9 mouse cellular contexts compared by ENCODE assay signal in genomic region chr1:171478968-171479367, GRCm38 (mm10). TPM values are rescaled to one million over a fixed set of nuclear protein-coding genes. Genes with fewer than 3 reads are reported as not detected.
A peak's percentile ranks its signal among the peaks of the same experiment; 100 is the strongest.
DNase-seq lines count a peak whose midpoint lies in the region; ATAC-seq and TF ChIP-seq lines count a peak whose summit lies in the region.
"Had no signal": no experiment of that assay in that cellular context is flagged by ENCODE, and none has a peak within 500 bp of the region (broad histone marks: within the 10 kb centered on the region; RNA-seq: fewer than 3 reads in every experiment).

No protein-coding gene starts in this region.

- H3K9ac ChIP-seq in hindbrain, embryonic 14.5 days = no peak overlapping the region

- TF ChIP-seq CTCF in G1E (IDR thresholded peaks at IDR 0.05; ENCODE audit: low read depth, low read length) = peak; percentile 25; the same call in 1 of the 2 replicates

- H3K4me1 ChIP-seq in G1E (ENCODE audit: insufficient read depth, low read depth, low read length) = peaks cover 14% of the 10 kb centered on the region
- H3K4me1 ChIP-seq in hindbrain, embryonic 14.5 days (replicated peaks; ENCODE audit: control insufficient read depth, insufficient read depth, low read length) = no peaks in the 10 kb centered on the region
- H3K4me1 ChIP-seq: heart, embryonic 13.5 days had no signal

- no peaks in the 10 kb centered on the region for H3K9me3 ChIP-seq in G1E (replicated peaks)
- peaks cover 7% of the 10 kb centered on the region; the same call in 1 of the 2 replicates for H3K9me3 ChIP-seq in hindbrain, embryonic 14.5 days (ENCODE audit: control insufficient read depth, low read length)

- ATAC-seq in G1E (ENCODE audit: extremely low read depth, insufficient number of reproducible peaks, low FRiP score, poor library complexity, severe bottlenecking) = peak; percentile 45; the same call in 1 of the 2 replicates
- ATAC-seq in hindbrain, embryonic 14.5 days (ENCODE audit: low FRiP score) = peak; percentile 55; the same call in 1 of the 2 replicates
- no peak for ATAC-seq in erythroid progenitor cell, adult 5-6 weeks (replicated peaks; ENCODE audit: low FRiP score, poor library complexity, severe bottlenecking)

- H3K4me3 ChIP-seq in G1E (ENCODE audit: low read depth, low read length) = no peak overlapping the region
- H3K4me3 ChIP-seq in hindbrain, embryonic 14.5 days (replicated peaks; ENCODE audit: low read length) = no peak overlapping the region

- 52% methylated on average over 2 of the region's 2 CpGs for WGBS in hindbrain, embryonic 14.5 days

- H3K27ac ChIP-seq in hindbrain, embryonic 14.5 days = no peak overlapping the region
- H3K27ac ChIP-seq: heart, embryonic 13.5 days had no signal

- DNase-seq in G1E (ENCODE audit: low spot score) = no peak
- peak; percentile 82 for DNase-seq in adrenal gland, postnatal 10 days
- DNase-seq in embryo, embryonic 9.5 days (ENCODE audit: extremely low spot score) = peak; percentile 57
- DNase-seq in hindbrain, embryonic 14.5 days (ENCODE audit: low spot score) = peak; percentile 65
- peak; percentile 80 to 81 for DNase-seq in layer of hippocampus, postnatal 10 days (ENCODE audit: low spot score in 2 of 2)
- peak; percentile 92 for DNase-seq in lung, postnatal 36 days
- DNase-seq in right cerebral cortex, postnatal 25 days = peak; percentile 61

- no peak overlapping the region for H3K4me2 ChIP-seq in hindbrain, embryonic 14.5 days (replicated peaks)

- H3K36me3 ChIP-seq in G1E (replicated peaks) = no peaks in the 10 kb centered on the region
- no peaks in the 10 kb centered on the region for H3K36me3 ChIP-seq in hindbrain, embryonic 14.5 days (replicated peaks; ENCODE audit: control insufficient read depth, insufficient read depth)
- H3K36me3 ChIP-seq: heart, embryonic 13.5 days had no signal

- no peaks in the 10 kb centered on the region; the same call in 1 of the 2 replicates for H3K27me3 ChIP-seq in G1E (ENCODE audit: insufficient read depth, low read length)
- H3K27me3 ChIP-seq in hindbrain, embryonic 14.5 days (ENCODE audit: control insufficient read depth, insufficient read depth, low read length) = no peaks in the 10 kb centered on the region
- H3K27me3 ChIP-seq: heart, embryonic 13.5 days had no signal

RNA-seq across cellular contexts. Expression of gene Alyref2, which starts 24.3 kb away (rescaled TPM):
- total RNA-seq in G1E (2014; fragmentation: Nextera tagmentation) (5.7 and 6.2 TPM in 2 replicates), G1E (2017) (4.5 and 6.6 TPM in 2 replicates)
- polyA plus RNA-seq in G1E (2012) = 10.5 and 10.7 TPM in 2 replicates
- 1 to 10 TPM; 5.9 to 6.7 TPM for total RNA-seq in adrenal gland, postnatal 10 days (2021)
- 23.0 and 29.8 TPM in 2 replicates for polyA plus RNA-seq in hindbrain, embryonic 14.5 days (2014; fragmentation: Nextera tagmentation; extraction: Ambion mirVana)
- 1 to 10 TPM; 8.5 to 9.0 TPM for total RNA-seq in layer of hippocampus, postnatal 10 days (2021)
- total RNA-seq in erythroid progenitor cell, adult 5-6 weeks (2015; ENCODE audit: low replicate concordance) = not detected in 2 replicates
- 5.5 TPM in 1 of 2 replicates, not detected in the other for total RNA-seq in erythroid progenitor cell, adult 5-6 weeks (2017; ENCODE audit: low replicate concordance)

RNA-seq across cellular contexts. Expression of gene F11r, which starts 41.6 kb away (rescaled TPM):
- total RNA-seq in G1E (2014; fragmentation: Nextera tagmentation) = not detected in 2 replicates
- total RNA-seq in G1E (2017) = 0.11 and 1.2 TPM in 2 replicates
- polyA plus RNA-seq in G1E (2012) = not detected in 2 replicates
- total RNA-seq in adrenal gland, postnatal 10 days (2021) = 10 to 100 TPM; 64.9 to 66.2 TPM
- 12.8 and 14.0 TPM in 2 replicates for polyA plus RNA-seq in hindbrain, embryonic 14.5 days (2014; fragmentation: Nextera tagmentation; extraction: Ambion mirVana)
- total RNA-seq in layer of hippocampus, postnatal 10 days (2021) = 1 to 10 TPM; 5.5 to 7.8 TPM
- total RNA-seq in erythroid progenitor cell, adult 5-6 weeks (2015; ENCODE audit: low replicate concordance) = not detected in 2 replicates
- not detected in 2 replicates for total RNA-seq in erythroid progenitor cell, adult 5-6 weeks (2017; ENCODE audit: low replicate concordance)

RNA-seq across cellular contexts. Expression of gene Itln1, which starts 56.1 kb away (rescaled TPM):
- total RNA-seq in G1E (2014; fragmentation: Nextera tagmentation) (not detected in 2 replicates), G1E (2017) (not detected in 2 replicates)
- polyA plus RNA-seq in G1E (2012) = not detected in 2 replicates
- not detected for total RNA-seq in adrenal gland, postnatal 10 days (2021)
- not detected in 2 replicates for polyA plus RNA-seq in hindbrain, embryonic 14.5 days (2014; fragmentation: Nextera tagmentation; extraction: Ambion mirVana)
- not detected for total RNA-seq in layer of hippocampus, postnatal 10 days (2021)
- total RNA-seq in erythroid progenitor cell, adult 5-6 weeks (2015; ENCODE audit: low replicate concordance) = not detected in 2 replicates
- not detected in 2 replicates for total RNA-seq in erythroid progenitor cell, adult 5-6 weeks (2017; ENCODE audit: low replicate concordance)
- polyA plus RNA-seq: heart, embryonic 13.5 days had no signal

Comparison
In these comparisons a context has a peak if more than half of its experiments do, and no peak if none do; other contexts are left out.
1. RNA of gene F11r, which starts 41.6 kb away (total RNA-seq): 64.9 to 66.2 TPM in adrenal gland, postnatal 10 days; 5.5 to 7.8 TPM in layer of hippocampus, postnatal 10 days, 0.11 to 1.2 TPM in G1E and not detected in erythroid progenitor cell, adult 5-6 weeks; every median in the first group is over 4 times any median in the second.